Mouse (Mus musculus): Measurements from ENCODE around the gene P4ha2.

- TF ChIP-seq CTCF (IDR thresholded peaks at IDR 0.05; ENCODE audit: low read depth, low read length) (no peak), POLR2A (IDR thresholded peaks at IDR 0.05; ENCODE audit: extremely low read depth, insufficient read depth, low read length) (no peak)
Observed at GRCm38 (mm10) chr11:54080435-54080834, 19.5 kb upstream of the P4ha2 start.
